Mouse (Mus musculus) embryo, embryonic 11.5 days (tissue): ENCODE measurements around the gene Cdk4.
A peak's percentile ranks its signal among the peaks of the same experiment; 100 is the strongest.

Experiments
- DNase-seq: peaks from one replicate; pipeline ENCODE4 v3.0.0-alpha.2; 2012; ENCODE audit warnings: low read depth, low spot score

The Cdk4 gene

GRCm38 (mm10) chr10:127063239-127063872, at the start of gene Cdk4:
TSS of gene Cdk4 (plus strand) at chr10:127063534.
- DNase-seq = peak; percentile 98

GRCm38 (mm10) chr10:127016488-127016887, 46.8 kb upstream of the Cdk4 start:
- DNase-seq = no peak

- no peak for DNase-seq
Measured at GRCm38 (mm10) chr10:127017071-127017470, 46.3 kb upstream of the Cdk4 start.

GRCm38 (mm10) chr10:127018422-127018821, 44.9 kb upstream of the Cdk4 start:
- DNase-seq = no peak

GRCm38 (mm10) chr10:127030336-127031296, 32.7 kb upstream of the Cdk4 start, which contains the start of gene Tsfm:
TSS of gene Tsfm (minus strand) at chr10:127030840.
- peak; percentile 91 for DNase-seq

- DNase-seq = no peak
Measured at GRCm38 (mm10) chr10:127033301-127033741, 30.0 kb upstream of the Cdk4 start.

- no peak for DNase-seq
Measured at GRCm38 (mm10) chr10:127036273-127036672, 27.1 kb upstream of the Cdk4 start.

GRCm38 (mm10) chr10:127037641-127038040, 25.7 kb upstream of the Cdk4 start:
- no peak for DNase-seq

GRCm38 (mm10) chr10:127040569-127041214, 22.6 kb upstream of the Cdk4 start:
- DNase-seq = no peak

- no peak for DNase-seq
Measured at GRCm38 (mm10) chr10:127041274-127041766, 22.0 kb upstream of the Cdk4 start, which contains the start of the genes Mettl1 and Eef1akmt3. TSS of gene Mettl1 (plus strand) at chr10:127041414. TSS of gene Eef1akmt3 (minus strand) at chr10:127041513.

- peak; percentile 87 for DNase-seq
Measured at GRCm38 (mm10) chr10:127041774-127042338, 21.5 kb upstream of the Cdk4 start.

GRCm38 (mm10) chr10:127042468-127043115, 20.7 kb upstream of the Cdk4 start:
- DNase-seq = no peak

GRCm38 (mm10) chr10:127043187-127043586, 20.1 kb upstream of the Cdk4 start:
- no peak for DNase-seq

GRCm38 (mm10) chr10:127047954-127048353, 15.4 kb upstream of the Cdk4 start, which contains the start of gene Cyp27b1:
TSS of gene Cyp27b1 (plus strand) at chr10:127048250.
- DNase-seq = no peak

- no peak for DNase-seq
Measured at GRCm38 (mm10) chr10:127048608-127049394, 14.5 kb upstream of the Cdk4 start.

GRCm38 (mm10) chr10:127049395-127050118, 13.8 kb upstream of the Cdk4 start:
- DNase-seq = no peak

GRCm38 (mm10) chr10:127050119-127050474, 13.2 kb upstream of the Cdk4 start:
- DNase-seq = no peak

- DNase-seq = no peak
Measured at GRCm38 (mm10) chr10:127054646-127055045, 8.7 kb upstream of the Cdk4 start.

- DNase-seq = no peak
Measured at GRCm38 (mm10) chr10:127055406-127055805, 7.9 kb upstream of the Cdk4 start.
